Mouse (Mus musculus) neural tube, embryonic 14.5 days (tissue): ENCODE measurements at regions not wholly inside any gene's neighbourhood (a gene's known extent, or its start where the extent isn't known, plus 50 kb on each side); places are given as distances from the start of the nearest gene placed in this dataset.

Experiments used
- ATAC-seq: fragments of 200-750 bp; cut with Nextera tagmentation; 2 replicates; pipeline ENCODE4 v1.8.0; 2017; ENCODE audit warnings: low read depth, mild to moderate bottlenecking, moderate TSS enrichment, moderate library complexity
- H3K27ac ChIP-seq: fragments of 300-500 bp; sonication (generic); 2 replicates; pipeline ENCODE4 v1.5.1; 2014; ENCODE audit warnings: low read depth, mild to moderate bottlenecking, control low read depth, low read length, moderate library complexity, mixed read lengths
- H3K27me3 ChIP-seq: fragments of 300-500 bp; sonication (generic); 2 replicates; pipeline ENCODE4 v1.6.1; 2014; ENCODE audit warnings: low read length; ENCODE audit not compliant: control insufficient read depth, insufficient read depth
- H3K36me3 ChIP-seq: fragments of 300-500 bp; sonication (generic); 2 replicates; pipeline ENCODE4 v1.6.1; 2014; ENCODE audit warnings: low read length, mixed read lengths; ENCODE audit not compliant: control insufficient read depth, insufficient read depth
- H3K4me1 ChIP-seq: fragments of 300-500 bp; sonication (generic); 2 replicates; pipeline ENCODE4 v1.6.1; 2014; ENCODE audit warnings: low read length; ENCODE audit not compliant: control insufficient read depth, insufficient read depth
- H3K4me2 ChIP-seq: fragments of 300-500 bp; sonication (generic); 2 replicates; pipeline ENCODE4 v1.6.1; 2014; ENCODE audit warnings: mild to moderate bottlenecking, low read depth, low read length, control low read depth
- H3K4me3 ChIP-seq: fragments of 300-500 bp; sonication (generic); 2 replicates; pipeline ENCODE4 v1.5.1; 2014; ENCODE audit warnings: low read depth, low read length, control low read depth, mixed read lengths
- H3K9ac ChIP-seq: fragments of 300-500 bp; sonication (generic); replicated peaks from 2 replicates; pipeline ENCODE4 v1.6.1; 2014; ENCODE audit warnings: low read depth, mild to moderate bottlenecking, control low read depth, low read length, mixed read lengths
- H3K9me3 ChIP-seq: fragments of 300-500 bp; sonication (generic); 2 replicates; pipeline ENCODE4 v1.6.1; 2016; ENCODE audit warnings: low read length; ENCODE audit not compliant: control insufficient read depth
- WGBS: fragments of 180-500 bp; shearing (Covaris S2); extraction: QIAGEN DNeasy Blood & Tissue Kit; methylation state at CpG from one replicate; pipeline ENCODE4 v1.1.7; 2014; 5-methylcytosine and 5-hydroxymethylcytosine counted together

DNA sequence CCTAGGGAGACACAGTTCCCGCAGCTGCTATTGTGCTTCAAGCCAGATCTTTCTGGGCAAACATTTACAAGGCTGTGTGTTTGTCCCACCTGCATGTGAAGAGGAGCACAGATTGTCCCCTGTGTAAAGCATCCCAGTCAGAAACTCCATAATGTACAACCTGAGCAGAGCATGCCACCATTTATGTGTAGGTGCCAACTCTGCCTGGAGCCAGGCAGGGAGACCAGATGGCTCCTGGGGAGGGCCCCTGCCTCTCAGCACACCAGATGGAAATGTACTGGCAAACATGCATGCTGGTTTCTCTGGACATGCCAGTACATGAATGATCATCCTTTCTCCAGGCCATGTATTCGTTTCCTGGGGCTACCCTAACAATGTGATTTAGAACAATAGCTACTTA, 98.6 kb upstream of the Foxp3 start:
- 50% methylated on average over 2 of the region's 2 CpGs for WGBS
- Histone ChIP-seq H3K4me3 (no peak overlapping the region), H3K4me1 (no peaks in the 10 kb centered on the region), H3K27me3 (no peaks in the 10 kb centered on the region), H3K36me3 (no peaks in the 10 kb centered on the region), H3K27ac (no peak overlapping the region), H3K9ac (no peak overlapping the region), H3K9me3 (no peaks in the 10 kb centered on the region), H3K4me2 (no peak overlapping the region)
- ATAC-seq: no peak

DNA sequence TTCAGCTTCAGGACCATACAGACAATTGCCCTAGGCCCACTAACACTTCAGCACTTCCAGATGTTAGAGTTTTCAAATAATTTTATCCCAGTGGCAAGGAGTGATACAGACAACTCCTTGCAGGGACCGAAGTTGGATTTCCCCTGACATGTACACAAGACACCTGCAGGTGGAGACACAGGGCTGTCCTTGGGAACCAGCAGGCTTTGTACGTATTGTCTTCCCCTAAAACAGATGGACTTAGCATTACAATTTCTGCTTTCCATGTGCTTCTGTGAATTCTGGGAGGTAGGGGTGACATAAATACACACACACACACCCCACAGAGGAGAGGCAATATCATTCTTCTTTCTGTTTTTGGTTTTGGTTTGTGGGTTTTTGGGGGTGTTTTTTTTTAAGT, 98.2 kb upstream of the Usp27x start:
- Histone ChIP-seq H3K4me1 (no peaks in the 10 kb centered on the region), H3K27me3 (no peaks in the 10 kb centered on the region), H3K9me3 (no peaks in the 10 kb centered on the region), H3K36me3 (no peaks in the 10 kb centered on the region), H3K9ac (no peak overlapping the region), H3K27ac (no peak overlapping the region), H3K4me2 (no peak overlapping the region), H3K4me3 (no peak overlapping the region)
- ATAC-seq: peak; percentile 78
- 39% methylated on average over 2 of the region's 2 CpGs for WGBS

DNA sequence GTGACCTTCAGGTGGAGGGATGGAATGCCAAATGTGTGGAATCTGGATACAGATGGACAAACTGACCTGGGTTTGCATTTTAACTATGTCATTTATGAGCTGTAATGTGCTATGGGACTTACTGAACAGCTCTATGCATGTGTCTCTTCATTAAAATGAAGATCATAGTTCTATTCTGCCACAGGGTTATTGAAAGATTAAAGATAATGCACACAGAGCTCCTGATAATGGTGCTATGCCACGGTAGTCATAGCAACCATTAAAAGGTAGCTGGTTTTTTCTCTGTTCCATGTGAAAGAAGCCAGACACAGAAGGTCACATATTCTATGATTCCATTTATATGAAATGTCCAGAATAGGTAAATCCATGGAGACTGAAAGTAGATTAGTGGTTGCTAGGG, 94.2 kb upstream of the Usp27x start:
- no peak overlapping the region for H3K4me2 ChIP-seq
- H3K4me3 ChIP-seq: no peak overlapping the region
- no peaks in the 10 kb centered on the region for H3K4me1 ChIP-seq
- no peaks in the 10 kb centered on the region for H3K36me3 ChIP-seq
- no peaks in the 10 kb centered on the region for H3K27me3 ChIP-seq
- WGBS: 79% methylated on average over 1 of the region's 1 CpGs
- no peaks in the 10 kb centered on the region for H3K9me3 ChIP-seq
- no peak for ATAC-seq
- no peak overlapping the region for H3K27ac ChIP-seq
- H3K9ac ChIP-seq: no peak overlapping the region

DNA sequence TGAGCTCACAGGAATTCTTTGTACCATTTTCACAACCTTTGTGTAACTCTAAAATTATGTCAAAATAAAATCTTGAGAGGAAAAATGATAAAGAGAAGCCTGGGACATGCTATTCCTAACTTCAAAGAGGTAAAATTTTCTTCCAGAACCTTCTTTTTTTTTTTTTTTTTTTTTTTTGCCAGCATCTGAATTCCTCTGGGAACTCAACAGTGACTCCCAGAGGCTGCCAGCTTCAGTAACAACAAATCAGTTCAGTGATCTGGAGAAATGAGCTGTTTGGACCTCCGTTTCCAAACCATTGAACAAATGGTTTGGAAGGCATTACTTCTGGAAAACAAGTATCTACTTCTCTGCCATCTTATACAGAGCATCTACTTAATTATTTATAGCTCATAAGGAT, 92.4 kb upstream of the Usp27x start:
- no peak overlapping the region for H3K4me3 ChIP-seq
- no peaks in the 10 kb centered on the region for H3K36me3 ChIP-seq
- no peak for ATAC-seq
- no peaks in the 10 kb centered on the region for H3K27me3 ChIP-seq
- 45% methylated on average over 1 of the region's 1 CpGs for WGBS
- no peaks in the 10 kb centered on the region for H3K4me1 ChIP-seq
- H3K4me2 ChIP-seq: no peak overlapping the region
- H3K9me3 ChIP-seq: no peaks in the 10 kb centered on the region
- H3K27ac ChIP-seq: no peak overlapping the region
- H3K9ac ChIP-seq: no peak overlapping the region

DNA sequence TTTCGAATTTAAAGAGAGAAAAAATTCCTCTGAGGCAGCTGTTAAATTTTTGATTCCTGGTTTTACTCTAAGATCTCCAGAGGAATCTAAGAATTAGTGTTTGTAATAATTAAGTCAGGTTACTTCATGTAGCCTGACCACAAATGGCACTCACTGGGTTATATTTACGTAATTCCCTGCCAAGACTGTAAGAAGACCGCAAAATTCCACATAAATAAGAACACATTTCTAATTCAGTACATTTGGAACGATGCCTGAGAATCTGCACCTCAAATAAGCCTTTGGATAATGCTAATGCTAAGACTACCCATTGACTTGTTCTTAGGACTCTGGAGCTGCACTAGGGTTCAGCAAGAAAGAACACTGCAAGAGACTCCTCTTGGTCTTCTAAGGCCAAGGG, 81.2 kb upstream of the Usp27x start:
- no peak for ATAC-seq
- Histone ChIP-seq H3K4me2 (no peak overlapping the region), H3K36me3 (no peaks in the 10 kb centered on the region), H3K27me3 (no peaks in the 10 kb centered on the region), H3K4me1 (no peaks in the 10 kb centered on the region), H3K9ac (no peak overlapping the region), H3K4me3 (no peak overlapping the region), H3K27ac (no peak overlapping the region), H3K9me3 (no peaks in the 10 kb centered on the region)
- 79% methylated on average over 4 of the region's 4 CpGs for WGBS

DNA sequence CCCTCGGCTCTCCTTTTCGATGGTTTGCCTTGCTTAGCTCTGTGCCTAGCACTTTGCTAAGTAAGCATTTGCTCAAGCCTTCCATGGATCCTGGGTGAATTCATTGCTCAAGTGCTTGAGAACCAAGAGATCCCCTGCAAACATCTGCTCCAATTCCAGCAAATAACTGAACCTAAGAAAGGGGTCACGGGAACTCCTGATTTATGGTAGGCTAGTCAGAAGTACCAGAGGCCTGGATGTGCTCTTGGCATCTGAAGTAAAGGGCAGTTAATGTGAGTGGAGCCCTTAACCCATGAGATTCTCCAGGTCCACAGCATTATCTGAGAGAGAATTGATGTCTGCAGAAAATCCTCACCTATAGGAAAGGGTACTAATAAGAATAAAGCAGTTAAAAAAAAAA, 69.4 kb upstream of the Usp27x start:
- H3K4me1 ChIP-seq: no peaks in the 10 kb centered on the region
- H3K4me3 ChIP-seq: no peak overlapping the region
- no peak overlapping the region for H3K4me2 ChIP-seq
- H3K27ac ChIP-seq: no peak overlapping the region
- ATAC-seq: no peak
- 55% methylated on average over 3 of the region's 3 CpGs for WGBS
- no peaks in the 10 kb centered on the region for H3K9me3 ChIP-seq
- no peaks in the 10 kb centered on the region for H3K36me3 ChIP-seq
- H3K27me3 ChIP-seq: no peaks in the 10 kb centered on the region
- no peak overlapping the region for H3K9ac ChIP-seq

DNA sequence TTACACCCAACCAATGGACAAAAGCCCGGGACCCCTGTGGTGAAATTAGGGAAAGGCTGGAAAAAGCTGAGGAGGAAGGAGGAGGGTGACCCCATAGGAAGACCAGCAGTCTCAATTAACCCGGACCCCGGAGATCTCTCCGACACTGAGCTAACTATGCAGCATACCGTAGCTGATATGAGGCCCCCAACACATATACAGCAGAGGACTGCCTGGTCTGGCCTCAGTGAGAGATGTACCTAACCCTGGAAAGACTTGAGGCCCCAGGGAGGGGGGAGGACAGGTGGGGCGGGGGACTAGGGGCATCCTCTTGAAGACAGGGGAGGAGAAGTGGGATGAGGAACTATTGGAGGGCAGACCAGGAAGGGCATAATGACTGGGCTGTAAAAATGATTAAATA, 69.0 kb upstream of the Usp27x start:
- H3K9ac ChIP-seq: no peak overlapping the region
- no peaks in the 10 kb centered on the region for H3K4me1 ChIP-seq
- H3K4me3 ChIP-seq: no peak overlapping the region
- no peak for ATAC-seq
- H3K27ac ChIP-seq: no peak overlapping the region
- H3K36me3 ChIP-seq: no peaks in the 10 kb centered on the region
- H3K9me3 ChIP-seq: no peaks in the 10 kb centered on the region
- no peaks in the 10 kb centered on the region for H3K27me3 ChIP-seq
- H3K4me2 ChIP-seq: no peak overlapping the region
- 30% methylated on average over 6 of the region's 6 CpGs for WGBS

DNA sequence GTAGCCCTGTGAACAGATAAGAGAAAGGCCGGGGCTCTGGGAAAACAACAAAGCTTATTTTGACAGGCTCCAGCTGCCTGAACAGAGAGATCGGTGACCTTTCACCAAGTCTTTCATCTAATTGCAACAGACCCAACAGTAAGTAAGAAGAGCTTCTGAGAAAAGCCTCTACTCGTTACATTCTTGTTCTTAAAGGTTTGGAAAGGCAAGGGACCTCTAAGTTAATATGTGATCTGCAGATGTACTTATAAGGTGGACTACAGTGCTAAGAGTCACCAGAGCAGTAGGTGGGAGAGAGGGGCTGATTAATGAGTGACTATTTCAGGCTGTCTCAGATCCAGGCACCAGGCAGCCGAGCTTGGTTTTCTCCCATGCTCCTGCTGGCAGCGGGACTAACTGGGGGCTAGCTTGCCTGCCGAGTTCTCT, 68.4 kb upstream of the Usp27x start:
- Histone ChIP-seq H3K27me3 (no peaks in the 10 kb centered on the region), H3K9me3 (no peaks in the 10 kb centered on the region), H3K27ac (no peak overlapping the region), H3K4me3 (no peak overlapping the region), H3K4me1 (no peaks in the 10 kb centered on the region), H3K4me2 (no peak overlapping the region), H3K9ac (no peak overlapping the region), H3K36me3 (no peaks in the 10 kb centered on the region)
- WGBS: 23% methylated on average over 6 of the region's 6 CpGs
- ATAC-seq: no peak

DNA sequence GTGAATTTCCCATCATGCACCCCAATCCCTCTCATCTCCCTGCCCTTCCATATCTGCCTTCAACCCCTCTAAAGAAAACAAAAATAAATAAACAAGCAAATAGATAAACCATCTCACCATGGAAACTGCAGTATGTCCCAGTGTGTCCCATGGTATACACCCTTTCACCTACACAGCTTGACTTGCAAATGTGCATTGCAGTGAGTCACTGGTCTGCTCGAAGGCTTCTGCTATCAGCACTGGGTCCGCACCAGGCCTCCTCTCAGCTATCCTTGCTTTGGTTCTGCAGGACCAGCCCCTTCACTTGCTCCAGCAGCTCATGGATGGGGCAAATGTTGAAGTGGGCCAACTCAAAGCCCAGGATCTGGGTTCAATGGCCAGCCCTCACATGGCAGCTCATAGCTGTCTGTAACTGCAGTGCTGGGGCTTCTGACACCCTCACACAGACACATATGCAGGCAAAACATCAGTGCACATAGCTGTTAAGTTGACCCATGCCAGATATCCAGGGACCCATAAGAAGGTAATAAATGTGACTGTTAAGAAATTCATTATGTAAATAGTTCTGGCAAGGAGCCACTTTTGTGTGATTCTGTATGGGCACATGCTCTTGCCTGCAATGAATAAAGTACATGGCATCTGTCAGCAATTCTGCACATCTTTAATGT, 59.9 kb upstream of the Usp27x start:
- H3K27ac ChIP-seq: no peak overlapping the region
- H3K4me3 ChIP-seq: no peak overlapping the region
- H3K36me3 ChIP-seq: no peaks in the 10 kb centered on the region
- ATAC-seq: peak; percentile 63
- WGBS: 81% methylated on average over 2 of the region's 2 CpGs
- H3K27me3 ChIP-seq: no peaks in the 10 kb centered on the region
- H3K9ac ChIP-seq: no peak overlapping the region
- no peak overlapping the region for H3K4me2 ChIP-seq
- H3K4me1 ChIP-seq: no peaks in the 10 kb centered on the region
- H3K9me3 ChIP-seq: no peaks in the 10 kb centered on the region
